Mouse (Mus musculus) ovary, postnatal 14 days (tissue): ENCODE measurements around the gene Zfp575.
A peak's percentile ranks its signal among the peaks of the same experiment; 100 is the strongest.

Source experiments
- DNase-seq: peaks from one replicate; pipeline ENCODE4 v3.0.0; 2022; ENCODE audit warnings: low spot score

Zfp575 gene

GRCm38 (mm10) chr7:24600941-24601597, 13.6 kb upstream of the Zfp575 start:
- DNase-seq: peak; percentile 98

GRCm38 (mm10) chr7:24599211-24600067, 12.0 kb upstream of the Zfp575 start:
- no peak for DNase-seq

GRCm38 (mm10) chr7:24598121-24598520, 10.7 kb upstream of the Zfp575 start:
- DNase-seq: no peak

- no peak for DNase-seq
Measured at GRCm38 (mm10) chr7:24595464-24595863, 8.0 kb upstream of the Zfp575 start.

GRCm38 (mm10) chr7:24594309-24594803, 6.9 kb upstream of the Zfp575 start:
- DNase-seq: no peak

- peak; percentile 42 for DNase-seq
Measured at GRCm38 (mm10) chr7:24593621-24594308, 6.3 kb upstream of the Zfp575 start.

- no peak for DNase-seq
Measured at GRCm38 (mm10) chr7:24592781-24593180, 5.3 kb upstream of the Zfp575 start.

GRCm38 (mm10) chr7:24592163-24592562, 4.7 kb upstream of the Zfp575 start:
- DNase-seq: no peak

- no peak for DNase-seq
Measured at GRCm38 (mm10) chr7:24591735-24592134, 4.3 kb upstream of the Zfp575 start.

- no peak for DNase-seq
Measured at GRCm38 (mm10) chr7:24588336-24588735, 895 bp upstream of the Zfp575 start.

- no peak for DNase-seq
Measured at GRCm38 (mm10) chr7:24586828-24587227, 613 bp downstream of the Zfp575 start.

GRCm38 (mm10) chr7:24585995-24586394, 1.4 kb downstream of the Zfp575 start:
- DNase-seq: no peak

- no peak for DNase-seq
Measured at GRCm38 (mm10) chr7:24584876-24585275, 2.6 kb downstream of the Zfp575 start.

- no peak for DNase-seq
Measured at GRCm38 (mm10) chr7:24577811-24578210, 9.6 kb downstream of the Zfp575 start.

GRCm38 (mm10) chr7:24574224-24574796, 13.1 kb downstream of the Zfp575 start:
- no peak for DNase-seq

- DNase-seq: no peak
Measured at GRCm38 (mm10) chr7:24572455-24572854, 15.0 kb downstream of the Zfp575 start.

- DNase-seq: no peak
Measured at GRCm38 (mm10) chr7:24571071-24571470, 16.4 kb downstream of the Zfp575 start.

GRCm38 (mm10) chr7:24568512-24568911, 18.9 kb downstream of the Zfp575 start:
- no peak for DNase-seq

GRCm38 (mm10) chr7:24566206-24566605, 21.2 kb downstream of the Zfp575 start:
- no peak for DNase-seq

GRCm38 (mm10) chr7:24565627-24566026, 21.8 kb downstream of the Zfp575 start:
- no peak for DNase-seq

GRCm38 (mm10) chr7:24564607-24565265, 22.7 kb downstream of the Zfp575 start:
- peak; percentile 54 for DNase-seq

GRCm38 (mm10) chr7:24563837-24564206, 23.6 kb downstream of the Zfp575 start:
- DNase-seq: no peak
